ENCODE assay signal across 13 mouse cellular contexts in genomic region chr1:126928186-126928585, GRCm38 (mm10).
DNase-seq lines count a peak whose midpoint lies in the region; ATAC-seq and TF ChIP-seq lines count a peak whose summit lies in the region.
"Had no signal": no experiment of that assay in that cellular context is flagged by ENCODE, and none has a peak within 500 bp of the region (broad histone marks: within the 10 kb centered on the region; RNA-seq: fewer than 3 reads in every experiment).

No protein-coding gene starts in this region.

- ATAC-seq in forebrain, embryonic 14.5 days = no peak
- ATAC-seq in lung, embryonic 14.5 days (ENCODE audit: insufficient read depth) = no peak
- ATAC-seq: liver, embryonic 12.5 days had no signal

- peaks cover 26% of the 10 kb centered on the region for H3K4me1 ChIP-seq in forebrain, embryonic 14.5 days (ENCODE audit: control insufficient read depth, insufficient read depth, low read length)
- H3K4me1 ChIP-seq in forebrain, embryonic 10.5 days = peaks cover 21% of the 10 kb centered on the region
- H3K4me1 ChIP-seq in lung, embryonic 14.5 days (ENCODE audit: insufficient read depth) = peaks cover 6% of the 10 kb centered on the region
- H3K4me1 ChIP-seq: liver, embryonic 12.5 days; stomach, embryonic 15.5 days had no signal

- H3K27me3 ChIP-seq in forebrain, embryonic 14.5 days (replicated peaks; ENCODE audit: control insufficient read depth, insufficient read depth, low read length) = no peaks in the 10 kb centered on the region
- H3K27me3 ChIP-seq in forebrain, embryonic 10.5 days (ENCODE audit: poor library complexity, severe bottlenecking) = no peaks in the 10 kb centered on the region; the same call in 1 of the 2 replicates
- no peaks in the 10 kb centered on the region for H3K27me3 ChIP-seq in lung, embryonic 14.5 days (ENCODE audit: insufficient read depth, low read length)
- H3K27me3 ChIP-seq: liver, embryonic 12.5 days; stomach, embryonic 15.5 days had no signal

- no peak overlapping the region for H3K4me2 ChIP-seq in forebrain, embryonic 14.5 days (ENCODE audit: low read length)
- H3K4me2 ChIP-seq in lung, embryonic 14.5 days = no peak overlapping the region
- H3K4me2 ChIP-seq: heart, embryonic 11.5 days; liver, embryonic 12.5 days; stomach, embryonic 15.5 days had no signal

- peak; percentile 69 for DNase-seq in forebrain, embryonic 14.5 days (ENCODE audit: low spot score)
- no peak for DNase-seq in forebrain, embryonic 10.5 days (ENCODE audit: extremely low spot score, low spot score)
- peak; percentile 36 for DNase-seq in retina, postnatal 1 day
- DNase-seq in retina, embryonic 14.5 days (ENCODE audit: low spot score) = no peak
- DNase-seq in lung, embryonic 14.5 days = peak; percentile 30
- no peak for DNase-seq in gastrocnemius, adult 8-10 months (ENCODE audit: low spot score in 2 of 2)
- DNase-seq in testis, postnatal 14 days (ENCODE audit: low spot score) = no peak
- no peak for DNase-seq in spleen, adult 12 weeks (ENCODE audit: low spot score)
- DNase-seq: right cerebral cortex, adult 18-20 months had no signal

- no peak overlapping the region for H3K4me3 ChIP-seq in forebrain, embryonic 14.5 days (ENCODE audit: low read depth, low read length)
- H3K4me3 ChIP-seq in forebrain, embryonic 10.5 days = no peak overlapping the region
- no peak overlapping the region for H3K4me3 ChIP-seq in lung, embryonic 14.5 days (ENCODE audit: low read depth, low read length)
- H3K4me3 ChIP-seq: embryonic facial prominence, embryonic 10.5 days; liver, embryonic 12.5 days; stomach, embryonic 15.5 days had no signal

- no peak overlapping the region; the same call in 1 of the 2 replicates for H3K27ac ChIP-seq in forebrain, embryonic 14.5 days (ENCODE audit: low read depth, low read length)
- no peak overlapping the region for H3K27ac ChIP-seq in forebrain, embryonic 10.5 days
- H3K27ac ChIP-seq in lung, embryonic 14.5 days (ENCODE audit: low read depth) = no peak overlapping the region
- H3K27ac ChIP-seq: embryonic facial prominence, embryonic 10.5 days; liver, embryonic 12.5 days; stomach, embryonic 15.5 days had no signal

- WGBS in forebrain, embryonic 14.5 days = 19% methylated on average over 7 of the region's 7 CpGs
- 71% methylated on average over 7 of the region's 7 CpGs for WGBS in forebrain, embryonic 10.5 days
- 44% methylated on average over 7 of the region's 7 CpGs for WGBS in lung, embryonic 14.5 days

- no peaks in the 10 kb centered on the region for H3K36me3 ChIP-seq in forebrain, embryonic 14.5 days (ENCODE audit: control insufficient read depth, insufficient read depth, low read length)
- no peaks in the 10 kb centered on the region for H3K36me3 ChIP-seq in forebrain, embryonic 10.5 days (replicated peaks)
- no peaks in the 10 kb centered on the region for H3K36me3 ChIP-seq in lung, embryonic 14.5 days (ENCODE audit: insufficient read depth)
- H3K36me3 ChIP-seq: embryonic facial prominence, embryonic 10.5 days; liver, embryonic 12.5 days; stomach, embryonic 15.5 days had no signal

- H3K9me3 ChIP-seq in forebrain, embryonic 14.5 days (replicated peaks; ENCODE audit: control insufficient read depth, low read length) = no peaks in the 10 kb centered on the region
- H3K9me3 ChIP-seq in forebrain, embryonic 10.5 days = no peaks in the 10 kb centered on the region
- H3K9me3 ChIP-seq in lung, embryonic 14.5 days (ENCODE audit: low read depth, low read length) = no peaks in the 10 kb centered on the region
- H3K9me3 ChIP-seq: embryonic facial prominence, embryonic 10.5 days; liver, embryonic 12.5 days; stomach, embryonic 15.5 days had no signal

- TF ChIP-seq CTCF in lung, embryonic 14.5 days (IDR thresholded peaks at IDR 0.05; ENCODE audit: low read depth) = no peak

- H3K9ac ChIP-seq in forebrain, embryonic 14.5 days (ENCODE audit: low read length) = no peak overlapping the region
- no peak overlapping the region for H3K9ac ChIP-seq in lung, embryonic 14.5 days
- H3K9ac ChIP-seq: liver, embryonic 12.5 days; stomach, embryonic 15.5 days had no signal

Comparison
In these comparisons a context has a peak if more than half of its experiments do, and no peak if none do; other contexts are left out.
1. DNase-seq: peak in forebrain, embryonic 14.5 days (single experiment), retina, postnatal 1 day (single experiment) and lung, embryonic 14.5 days (single experiment); none in forebrain, embryonic 10.5 days (single experiment), retina, embryonic 14.5 days (single experiment), gastrocnemius, adult 8-10 months (0 of 2), testis, postnatal 14 days (single experiment) and spleen, adult 12 weeks (single experiment).